Mouse (Mus musculus): ENCODE measurements around the gene Sarm1. TPM values are rescaled to one million over a fixed set of nuclear protein-coding genes. Genes with fewer than 3 reads are reported as not detected.

Gene Sarm1
- polyA plus RNA-seq, 1 experiment from 2014 or later, result 1.5 TPM

DNA sequence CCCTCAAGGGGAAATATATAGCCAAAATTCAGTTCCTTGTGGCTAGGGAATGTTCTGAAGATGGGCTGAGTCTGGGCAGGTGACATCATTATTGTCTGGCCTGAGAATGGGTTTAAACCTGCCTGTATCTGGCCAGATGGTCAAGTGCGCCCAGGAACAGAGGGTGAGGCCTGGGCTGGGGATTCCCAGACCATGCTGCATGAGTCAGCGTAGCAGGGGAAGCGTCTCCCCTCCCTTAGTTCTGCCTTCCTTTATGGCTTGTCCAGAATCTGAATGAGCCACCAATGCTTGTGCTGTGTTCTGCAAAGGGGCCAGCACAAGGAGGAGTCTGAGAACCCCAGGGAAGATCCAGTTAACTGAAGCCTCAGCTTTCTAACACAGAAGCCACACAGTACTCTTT is 50.4 kb downstream of the Sarm1 start:
- Histone ChIP-seq H3K9me3 (no peaks in the 10 kb centered on the region), H3K36me3 (no peaks in the 10 kb centered on the region), H3K4me1 (no peaks in the 10 kb centered on the region), H3K27ac (no peak overlapping the region), H3K27me3 (ENCODE audit: insufficient read depth, poor library complexity, severe bottlenecking) (peaks cover 5% of the 10 kb centered on the region; the same call in 1 of the 2 replicates), H3K4me3 (no peak overlapping the region)
- no peak for DNase-seq (ENCODE audit: low spot score)
- 69% methylated on average over 3 of the region's 3 CpGs for WGBS

DNA sequence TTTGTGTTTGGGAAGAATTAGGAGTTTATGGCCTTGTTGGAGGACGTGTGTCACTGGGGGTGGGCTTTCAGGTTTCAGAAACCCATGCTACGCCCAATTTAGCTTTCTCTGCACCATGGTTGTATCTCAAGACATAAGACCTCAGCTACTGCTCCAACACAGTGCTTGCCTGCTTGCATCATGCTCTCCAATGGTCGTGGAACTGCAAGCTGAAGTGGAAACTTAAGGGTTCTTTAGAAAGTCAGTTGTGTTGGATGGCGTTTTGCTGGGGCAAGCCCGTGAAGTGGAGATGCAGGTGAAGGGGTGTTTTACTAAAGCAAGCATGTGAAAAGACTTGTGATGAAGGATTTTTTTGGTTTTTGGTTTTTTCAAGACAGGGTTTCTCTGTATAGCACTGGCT is 54.4 kb downstream of the Sarm1 start:
- Histone ChIP-seq H3K27me3 (ENCODE audit: insufficient read depth, poor library complexity, severe bottlenecking) (no peaks in the 10 kb centered on the region), H3K4me1 (no peaks in the 10 kb centered on the region), H3K9me3 (no peaks in the 10 kb centered on the region), H3K36me3 (no peaks in the 10 kb centered on the region), H3K4me3 (no peak overlapping the region), H3K27ac (no peak overlapping the region)
- 72% methylated on average over 5 of the region's 5 CpGs for whole genome bisulfite sequencing
- DNase-seq (ENCODE audit: low spot score), result no peak

DNA sequence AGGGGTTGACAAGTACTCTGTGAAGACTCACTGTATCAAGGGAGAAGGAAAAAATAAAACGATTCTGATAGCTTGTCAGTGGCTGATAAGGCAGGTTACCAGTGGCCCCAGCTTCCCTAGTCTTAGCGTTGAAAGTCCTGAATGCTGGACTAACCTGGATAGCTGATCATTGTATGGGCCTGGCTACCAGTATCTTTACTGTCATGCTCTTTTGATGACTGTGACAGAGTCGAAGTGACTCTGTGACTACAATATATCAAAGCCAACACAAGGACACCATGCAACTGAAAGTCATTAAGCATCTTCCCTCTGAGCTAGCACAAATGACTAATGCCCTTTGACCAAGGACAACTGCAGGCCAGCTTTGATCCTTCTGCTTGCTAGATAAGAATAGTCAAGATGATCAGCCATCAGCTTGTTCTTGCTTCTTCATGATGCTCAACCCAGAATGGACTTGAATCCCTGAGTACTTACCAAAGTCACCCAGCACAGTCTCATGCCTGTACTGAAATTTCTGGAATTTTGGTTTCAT is 59.1 kb downstream of the Sarm1 start:
- Histone ChIP-seq H3K9me3 (no peaks in the 10 kb centered on the region), H3K36me3 (no peaks in the 10 kb centered on the region), H3K4me3 (no peak overlapping the region), H3K27me3 (ENCODE audit: insufficient read depth, poor library complexity, severe bottlenecking) (0 out of 2 replicates have a peak, but pooled peaks cover 6% of the 10 kb centered on the region), H3K27ac (no peak overlapping the region), H3K4me1 (peaks cover 17% of the 10 kb centered on the region)
- WGBS, result 55% methylated on average over 3 of the region's 3 CpGs
- no peak for DNase-seq (ENCODE audit: low spot score)

DNA sequence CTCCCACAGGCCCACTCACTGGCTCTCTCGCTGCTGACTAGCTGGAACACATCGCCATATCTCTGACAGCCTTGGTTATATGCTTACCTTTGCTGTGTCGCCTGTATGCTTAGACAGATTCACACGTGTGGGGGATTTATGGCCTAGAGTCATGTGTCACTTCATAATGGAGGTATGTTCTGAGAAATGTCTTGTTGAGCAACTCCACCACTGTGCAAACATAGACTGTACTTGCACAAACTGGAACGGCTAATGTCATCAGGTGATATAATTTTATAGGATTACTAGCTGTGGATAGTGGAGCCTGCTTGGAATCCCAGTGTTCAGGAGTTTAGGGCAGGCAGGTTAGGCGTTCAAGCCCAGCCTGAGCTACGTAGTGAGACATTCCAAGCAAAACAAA is 60.4 kb downstream of the Sarm1 start:
- Histone ChIP-seq H3K36me3 (no peaks in the 10 kb centered on the region), H3K4me3 (no peak overlapping the region), H3K9me3 (no peaks in the 10 kb centered on the region), H3K4me1 (peaks cover 17% of the 10 kb centered on the region), H3K27me3 (ENCODE audit: insufficient read depth, poor library complexity, severe bottlenecking) (0 out of 2 replicates have a peak, but pooled peaks cover 6% of the 10 kb centered on the region), H3K27ac (no peak overlapping the region)
- 84% methylated on average over 7 of the region's 7 CpGs for WGBS
- no peak for DNase-seq (ENCODE audit: low spot score)

DNA sequence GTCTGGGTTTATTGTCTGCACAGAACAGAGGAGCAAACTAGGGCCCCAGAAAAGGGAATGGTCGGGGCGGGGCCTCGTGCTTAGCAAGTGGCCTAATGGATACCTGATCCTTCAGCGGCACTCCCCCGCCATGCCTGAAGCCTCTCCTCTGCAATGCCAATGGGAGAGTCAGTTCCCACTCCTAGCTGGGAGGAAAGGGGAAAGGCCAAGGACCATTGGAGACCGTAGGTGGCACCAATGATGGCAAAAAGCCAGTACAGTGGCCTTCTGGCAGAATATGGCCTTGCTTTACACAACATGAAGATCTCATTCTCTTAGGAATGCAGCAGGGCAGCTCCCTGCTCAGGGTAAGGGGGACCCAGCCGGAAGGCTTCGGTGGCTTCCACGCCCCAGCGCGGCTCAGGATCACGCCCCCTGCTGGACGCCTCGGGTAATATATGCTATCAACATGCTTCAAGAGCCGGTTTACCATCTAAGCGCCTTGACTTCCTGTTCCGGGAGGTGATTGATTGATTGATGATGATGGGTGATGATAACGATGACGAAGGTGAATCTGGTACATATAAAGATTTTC is 61.7 kb downstream of the Sarm1 start:
- 0 out of 2 replicates have a peak overlapping the region, but pooled peaks have one; percentile 12 for H3K27ac ChIP-seq
- 4% methylated on average over 19 of the region's 19 CpGs for WGBS
- no peaks in the 10 kb centered on the region for H3K36me3 ChIP-seq
- peaks cover 17% of the 10 kb centered on the region for H3K4me1 ChIP-seq
- no peaks in the 10 kb centered on the region for H3K9me3 ChIP-seq
- H3K27me3 ChIP-seq (ENCODE audit: insufficient read depth, poor library complexity, severe bottlenecking), result 0 out of 2 replicates have a peak, but pooled peaks cover 6% of the 10 kb centered on the region
- no peak for DNase-seq (ENCODE audit: low spot score)
- peak overlapping the region; percentile 39 for H3K4me3 ChIP-seq

DNA sequence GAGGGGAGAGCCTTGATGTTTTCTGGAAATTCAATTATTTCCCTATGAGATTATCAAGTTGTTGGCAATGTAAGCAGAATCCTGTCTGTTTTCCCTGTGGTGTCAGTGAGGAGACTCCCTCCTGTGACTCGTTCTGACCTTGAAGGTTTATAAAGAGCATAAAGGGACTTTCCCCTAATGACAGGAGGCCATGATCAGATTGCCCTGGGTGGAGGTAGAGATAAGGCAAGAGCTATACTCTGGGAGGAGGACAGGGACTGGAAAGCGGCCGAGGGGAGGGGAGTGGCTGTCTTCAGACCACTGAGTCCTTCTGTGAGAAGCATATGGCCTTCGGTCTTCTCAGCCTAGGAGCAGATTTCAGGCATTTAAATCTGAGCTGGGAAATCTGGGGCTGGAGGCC is 63.5 kb downstream of the Sarm1 start:
- no peak for DNase-seq (ENCODE audit: low spot score)
- WGBS, result 30% methylated on average over 4 of the region's 4 CpGs
- Histone ChIP-seq H3K4me3 (no peak overlapping the region), H3K4me1 (peaks cover 23% of the 10 kb centered on the region), H3K9me3 (no peaks in the 10 kb centered on the region), H3K36me3 (no peaks in the 10 kb centered on the region), H3K27ac (no peak overlapping the region), H3K27me3 (ENCODE audit: insufficient read depth, poor library complexity, severe bottlenecking) (0 out of 2 replicates have a peak, but pooled peaks cover 6% of the 10 kb centered on the region)

DNA sequence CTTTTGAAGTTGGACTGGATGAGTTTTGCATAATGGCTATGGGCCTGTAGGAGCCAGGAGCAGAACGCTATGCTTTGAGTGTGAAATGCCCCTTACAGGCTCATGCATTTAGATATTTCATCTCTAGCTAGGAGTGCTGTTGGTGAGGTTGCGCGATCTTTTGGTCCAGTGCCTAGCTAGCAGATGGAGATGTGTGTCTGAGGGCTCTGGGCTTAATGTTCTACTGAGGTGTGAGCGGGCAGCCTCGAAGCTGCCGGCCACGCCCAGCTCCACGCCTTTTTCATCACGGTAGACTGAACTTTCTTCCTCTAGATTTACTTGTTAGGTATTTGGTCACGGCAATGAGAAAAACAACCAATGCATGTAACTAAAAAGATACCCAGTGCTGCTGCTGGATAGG is 66.4 kb downstream of the Sarm1 start:
- H3K4me1 ChIP-seq, result peaks cover 23% of the 10 kb centered on the region
- WGBS, result 90% methylated on average over 10 of the region's 10 CpGs
- DNase-seq (ENCODE audit: low spot score), result no peak
- H3K27ac ChIP-seq, result no peak overlapping the region
- no peak overlapping the region for H3K4me3 ChIP-seq
- H3K27me3 ChIP-seq (ENCODE audit: insufficient read depth, poor library complexity, severe bottlenecking), result 0 out of 2 replicates have a peak, but pooled peaks cover 6% of the 10 kb centered on the region
- H3K9me3 ChIP-seq, result no peaks in the 10 kb centered on the region
- H3K36me3 ChIP-seq, result no peaks in the 10 kb centered on the region

DNA sequence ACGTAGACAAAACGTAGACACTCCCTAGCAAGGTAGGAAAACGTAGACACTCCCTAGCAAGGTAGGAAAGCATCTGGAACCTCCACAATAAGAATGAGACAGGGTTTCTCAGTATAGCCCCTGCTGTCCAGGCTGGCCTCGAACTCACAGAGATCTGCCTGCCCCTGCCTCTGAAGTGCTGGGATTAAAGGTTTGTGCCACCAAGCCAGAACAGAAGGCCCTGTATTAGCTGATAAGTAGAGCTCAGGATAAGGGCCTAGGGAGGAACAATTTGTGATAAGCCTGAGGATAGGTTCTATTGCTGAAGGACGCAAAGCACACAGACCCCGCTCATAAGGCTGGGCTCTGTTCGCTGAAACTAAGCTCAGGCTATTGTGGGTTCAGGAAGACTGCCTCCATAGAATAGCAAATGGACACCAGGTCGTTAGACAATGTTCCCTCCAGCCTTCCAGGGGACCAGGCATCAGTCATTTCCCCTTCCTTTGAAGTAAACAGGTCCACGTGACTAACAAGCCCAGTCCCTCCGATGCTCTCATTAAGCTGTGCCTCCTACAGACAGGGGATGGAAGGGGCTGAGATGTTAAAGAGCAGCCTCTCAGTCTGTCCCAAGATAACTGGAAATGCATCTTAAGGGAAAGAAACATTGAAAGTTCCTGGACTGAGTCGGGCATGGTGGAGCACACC is 67.2 kb downstream of the Sarm1 start:
- H3K4me1 ChIP-seq, result peaks cover 14% of the 10 kb centered on the region
- no peak overlapping the region for H3K4me3 ChIP-seq
- H3K27ac ChIP-seq, result no peak overlapping the region
- H3K9me3 ChIP-seq, result no peaks in the 10 kb centered on the region
- no peak for DNase-seq (ENCODE audit: low spot score)
- no peaks in the 10 kb centered on the region for H3K36me3 ChIP-seq
- WGBS, result 44% methylated on average over 11 of the region's 11 CpGs
- H3K27me3 ChIP-seq (ENCODE audit: insufficient read depth, poor library complexity, severe bottlenecking), result 0 out of 2 replicates have a peak, but pooled peaks cover 6% of the 10 kb centered on the region

DNA sequence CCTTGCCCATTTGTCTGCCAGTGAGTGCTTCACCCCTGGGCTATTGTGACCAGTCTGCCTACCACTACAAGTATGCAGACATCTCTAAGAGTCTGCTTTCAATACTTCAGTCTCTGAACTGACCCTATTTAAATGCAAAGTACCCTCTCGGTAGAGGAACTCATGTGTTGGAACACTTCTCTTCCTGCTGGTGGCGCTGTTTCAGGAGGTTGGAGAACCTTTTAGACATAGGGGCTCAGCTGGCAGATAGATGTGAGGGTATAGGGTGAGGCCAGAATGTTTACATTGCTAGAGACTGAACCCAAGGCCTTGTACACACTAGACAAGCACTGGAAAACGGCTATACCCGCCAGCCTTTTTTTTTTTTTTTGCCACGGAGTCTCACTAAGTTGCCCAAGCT is 69.2 kb downstream of the Sarm1 start:
- no peak for DNase-seq (ENCODE audit: low spot score)
- WGBS, result 77% methylated on average over 5 of the region's 5 CpGs
- Histone ChIP-seq H3K27ac (no peak overlapping the region), H3K9me3 (no peaks in the 10 kb centered on the region), H3K4me1 (0 out of 2 replicates have a peak, but pooled peaks cover 6% of the 10 kb centered on the region), H3K4me3 (no peak overlapping the region), H3K27me3 (ENCODE audit: insufficient read depth, poor library complexity, severe bottlenecking) (no peaks in the 10 kb centered on the region), H3K36me3 (no peaks in the 10 kb centered on the region)

DNA sequence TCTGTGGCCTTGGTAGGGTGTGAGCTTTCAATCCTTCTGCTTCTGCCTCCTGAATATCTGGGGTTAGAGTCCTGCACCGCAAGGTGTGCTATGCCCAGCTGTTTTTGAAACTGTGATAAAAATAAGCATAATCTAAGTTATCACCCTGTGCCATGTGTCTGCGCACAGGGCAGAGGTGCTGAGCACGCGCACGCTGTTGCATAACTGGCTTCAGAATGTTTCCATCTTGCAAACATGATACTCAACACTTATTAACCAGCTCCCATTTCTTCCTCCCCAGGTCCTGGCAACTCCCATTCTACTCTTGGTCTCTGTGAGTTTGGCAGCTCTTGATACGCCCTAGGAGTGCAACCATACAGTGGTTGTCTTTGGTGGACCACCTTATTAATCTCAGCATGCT is 69.9 kb downstream of the Sarm1 start:
- Histone ChIP-seq H3K9me3 (no peaks in the 10 kb centered on the region), H3K4me1 (0 out of 2 replicates have a peak, but pooled peaks cover 6% of the 10 kb centered on the region), H3K27me3 (ENCODE audit: insufficient read depth, poor library complexity, severe bottlenecking) (peaks cover 5% of the 10 kb centered on the region; the same call in 1 of the 2 replicates), H3K4me3 (no peak overlapping the region), H3K27ac (no peak overlapping the region), H3K36me3 (no peaks in the 10 kb centered on the region)
- 90% methylated on average over 6 of the region's 6 CpGs for WGBS
- no peak for DNase-seq (ENCODE audit: low spot score)

DNA sequence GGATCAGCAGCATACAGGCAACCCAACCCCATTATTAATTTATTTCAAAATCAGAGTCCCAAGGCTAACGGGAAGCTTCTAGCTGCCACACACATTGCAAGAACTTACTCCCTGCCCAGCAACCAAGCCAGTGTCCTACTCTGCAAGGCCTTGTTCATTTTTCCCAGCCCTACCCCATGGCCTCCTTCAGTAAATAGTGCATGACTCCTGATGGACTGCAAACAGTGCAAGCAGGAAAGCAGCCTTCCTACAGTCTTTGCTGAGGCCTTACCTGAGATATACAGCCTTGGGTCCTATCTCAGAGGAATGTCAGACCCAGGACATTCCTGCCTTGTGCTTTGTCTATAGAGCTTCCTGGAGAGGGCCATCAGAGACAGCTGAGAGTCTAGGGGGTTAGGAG is 72.0 kb downstream of the Sarm1 start:
- DNase-seq (ENCODE audit: low spot score), result no peak
- Histone ChIP-seq H3K9me3 (no peaks in the 10 kb centered on the region), H3K4me3 (no peak overlapping the region), H3K36me3 (no peaks in the 10 kb centered on the region), H3K27me3 (ENCODE audit: insufficient read depth, poor library complexity, severe bottlenecking) (peaks cover 24% of the 10 kb centered on the region), H3K27ac (no peak overlapping the region), H3K4me1 (0 out of 2 replicates have a peak, but pooled peaks cover 5% of the 10 kb centered on the region)
- WGBS, result 81% methylated on average over 1 of the region's 1 CpGs

DNA sequence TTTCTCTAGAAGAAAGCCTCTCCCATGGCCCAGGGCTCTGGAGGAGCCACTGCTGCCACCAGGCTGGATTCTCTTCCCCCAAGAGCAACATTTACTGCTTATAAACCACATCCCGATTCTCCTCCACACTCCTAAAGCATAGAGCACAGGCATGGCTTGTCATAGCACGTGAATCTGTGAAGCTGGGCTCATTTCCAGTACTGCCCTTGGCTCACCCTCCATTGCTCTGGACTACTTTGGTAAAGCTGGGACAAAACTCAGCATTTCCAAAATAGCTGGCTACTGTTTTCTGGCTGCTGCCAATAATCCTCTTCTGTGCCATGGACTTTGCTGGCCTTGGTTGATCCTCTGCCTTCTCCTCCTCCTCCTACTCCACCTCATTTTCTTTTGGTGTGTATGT is 73.2 kb downstream of the Sarm1 start:
- Histone ChIP-seq H3K27ac (no peak overlapping the region), H3K4me1 (no peaks in the 10 kb centered on the region), H3K9me3 (no peaks in the 10 kb centered on the region), H3K36me3 (no peaks in the 10 kb centered on the region), H3K27me3 (ENCODE audit: insufficient read depth, poor library complexity, severe bottlenecking) (peaks cover 35% of the 10 kb centered on the region), H3K4me3 (no peak overlapping the region)
- no peak for DNase-seq (ENCODE audit: low spot score)
- 70% methylated on average over 2 of the region's 2 CpGs for WGBS

Data from heart, embryonic 10.5 days (tissue).